Mouse (Mus musculus) midbrain, embryonic 12.5 days (tissue): ENCODE measurements around the gene St5. TPM values are rescaled to one million over a fixed set of nuclear protein-coding genes. Genes with fewer than 3 reads are reported as not detected.
A peak's percentile ranks its signal among the peaks of the same experiment; 100 is the strongest.

Source experiments
- ATAC-seq: fragments of 200-750 bp; cut with Nextera tagmentation; 2 replicates; pipeline ENCODE4 v1.8.0; 2017; ENCODE audit warnings: low read depth, moderate TSS enrichment, moderate library complexity; ENCODE audit not compliant: low FRiP score
- H3K27ac ChIP-seq: fragments of 300-500 bp; sonication (generic); replicated peaks from 2 replicates; pipeline ENCODE4 v1.5.1; 2016; ENCODE audit warnings: mild to moderate bottlenecking
- H3K27me3 ChIP-seq: fragments of 300-500 bp; sonication (generic); 2 replicates; pipeline ENCODE4 v1.6.1; 2016; ENCODE audit warnings: mild to moderate bottlenecking
- H3K36me3 ChIP-seq: fragments of 300-500 bp; sonication (generic); 2 replicates; pipeline ENCODE4 v1.6.1; 2016
- H3K4me1 ChIP-seq: fragments of 300-500 bp; sonication (generic); 2 replicates; pipeline ENCODE4 v1.6.1; 2016
- H3K4me2 ChIP-seq: fragments of 300-500 bp; sonication (generic); replicated peaks from 2 replicates; pipeline ENCODE4 v1.6.1; 2016; ENCODE audit warnings: mild to moderate bottlenecking, moderate library complexity
- H3K4me3 ChIP-seq: fragments of 300-500 bp; sonication (generic); 2 replicates; pipeline ENCODE4 v1.5.1; 2016; ENCODE audit warnings: mild to moderate bottlenecking
- H3K9ac ChIP-seq: fragments of 300-500 bp; sonication (generic); replicated peaks from 2 replicates; pipeline ENCODE4 v1.6.1; 2016; ENCODE audit warnings: mild to moderate bottlenecking, moderate library complexity
- H3K9me3 ChIP-seq: fragments of 300-500 bp; sonication (generic); 2 replicates; pipeline ENCODE4 v1.6.1; 2016; ENCODE audit warnings: mild to moderate bottlenecking
- WGBS: fragments of 180-500 bp; shearing (Covaris S2); methylation state at CpG from one replicate; pipeline ENCODE4 v1.1.7; 2016; 5-methylcytosine and 5-hydroxymethylcytosine counted together
- polyA plus RNA-seq: library from polyadenylated mRNA; unstranded; fragments of >200 nt; fragmentation: Nextera tagmentation; extraction: Ambion mirVana; gene quantifications from 2 replicates; pipeline ENCODE4 v1.2.1, GENCODE M21; 2016

The St5 gene
- polyA plus RNA-seq, 1 experiment from 2014 or later: 38.1 TPM

- peaks cover 29% of the 10 kb centered on the region for H3K36me3 ChIP-seq
- no peak for ATAC-seq
Observed at GRCm38 (mm10) chr7:109544792-109545191, 158.6 kb downstream of the St5 start.

GRCm38 (mm10) chr7:109542364-109542628 is 161.1 kb downstream of the St5 start:
- H3K4me2 ChIP-seq: no peak overlapping the region
- no peak overlapping the region for H3K4me3 ChIP-seq
- peaks cover 35% of the 10 kb centered on the region for H3K36me3 ChIP-seq
- WGBS: 98% methylated on average over 3 of the region's 3 CpGs
- no peaks in the 10 kb centered on the region for H3K27me3 ChIP-seq
- H3K27ac ChIP-seq: no peak overlapping the region
- no peak for ATAC-seq
- 0 out of 2 replicates have a peak, but pooled peaks cover 2% of the 10 kb centered on the region for H3K4me1 ChIP-seq
- H3K9me3 ChIP-seq: no peaks in the 10 kb centered on the region
- no peak overlapping the region for H3K9ac ChIP-seq

More at GRCm38 (mm10) chr7:109544792-109545191, 158.6 kb downstream of the St5 start:
- H3K4me3 ChIP-seq: no peak overlapping the region
- H3K4me2 ChIP-seq: no peak overlapping the region
- 81% methylated on average over 5 of the region's 5 CpGs for WGBS
- no peak overlapping the region for H3K9ac ChIP-seq
- H3K27ac ChIP-seq: no peak overlapping the region
- no peaks in the 10 kb centered on the region for H3K9me3 ChIP-seq
- 0 out of 2 replicates have a peak, but pooled peaks cover 2% of the 10 kb centered on the region for H3K4me1 ChIP-seq
- no peaks in the 10 kb centered on the region for H3K27me3 ChIP-seq

DNA sequence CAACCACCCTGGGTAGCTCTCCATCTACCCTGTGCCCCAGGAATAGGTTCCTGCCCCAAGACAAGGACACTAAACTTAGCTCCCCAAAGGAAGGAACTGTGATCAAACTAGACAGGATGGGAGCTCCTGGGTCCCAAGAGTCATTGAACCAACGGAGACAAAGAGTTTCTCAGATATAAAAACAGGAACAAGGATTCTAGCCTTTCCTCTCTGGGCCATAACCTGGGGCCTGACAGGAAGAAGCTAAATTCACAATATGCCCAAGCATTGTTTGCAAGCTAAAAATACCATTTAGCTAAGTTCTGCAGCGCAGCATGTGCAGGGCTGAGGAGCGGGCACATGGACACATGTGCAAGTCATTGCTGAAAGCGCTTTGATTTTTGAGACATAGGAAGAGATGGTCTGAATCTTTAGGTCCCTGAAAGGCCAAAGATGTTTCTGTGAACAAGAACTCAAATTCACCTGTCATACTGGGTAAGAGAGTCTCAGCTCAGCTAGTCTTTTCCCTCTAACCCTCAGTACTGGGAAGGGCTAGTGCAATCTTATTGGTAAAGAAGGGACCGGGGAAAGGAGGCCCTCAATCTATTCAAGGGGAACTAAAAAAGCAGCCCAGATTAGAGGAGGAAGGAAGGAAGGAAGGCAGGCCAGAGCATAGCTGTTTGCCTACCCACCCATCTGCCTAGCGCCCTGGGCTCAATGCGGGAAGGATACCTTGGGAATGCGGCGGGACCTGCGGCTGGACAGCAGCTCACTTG is 161.6 kb downstream of the St5 start:
- Histone ChIP-seq H3K27ac (no peak overlapping the region), H3K9ac (no peak overlapping the region), H3K4me2 (no peak overlapping the region), H3K4me1 (0 out of 2 replicates have a peak, but pooled peaks cover 2% of the 10 kb centered on the region), H3K36me3 (peaks cover 35% of the 10 kb centered on the region), H3K27me3 (no peaks in the 10 kb centered on the region), H3K4me3 (no peak overlapping the region), H3K9me3 (no peaks in the 10 kb centered on the region)
- WGBS: 89% methylated on average over 10 of the region's 10 CpGs
- ATAC-seq: no peak

DNA sequence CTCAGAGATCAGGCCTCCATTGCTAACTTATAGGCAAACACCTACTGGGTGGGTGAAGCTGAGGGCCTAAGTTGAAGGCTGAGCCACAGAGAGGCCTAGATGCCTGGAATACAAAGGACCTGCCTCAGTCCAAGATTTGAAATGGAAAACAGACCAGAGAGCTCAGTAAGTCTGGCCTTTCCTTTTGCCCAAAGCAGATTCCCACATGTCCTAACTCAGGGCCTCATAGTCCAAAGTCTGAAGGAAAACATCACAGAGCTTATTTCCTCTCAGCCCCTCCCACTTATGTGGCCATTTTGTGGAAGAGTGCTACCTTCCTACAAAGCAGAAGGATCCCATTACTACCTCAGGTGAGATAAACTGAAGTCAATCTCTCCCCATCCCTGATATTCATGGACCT is 162.5 kb downstream of the St5 start:
- Histone ChIP-seq H3K4me2 (no peak overlapping the region), H3K27me3 (no peaks in the 10 kb centered on the region), H3K9me3 (no peaks in the 10 kb centered on the region), H3K36me3 (peaks cover 35% of the 10 kb centered on the region), H3K27ac (no peak overlapping the region), H3K4me3 (no peak overlapping the region), H3K4me1 (0 out of 2 replicates have a peak, but pooled peaks cover 2% of the 10 kb centered on the region), H3K9ac (no peak overlapping the region)
- ATAC-seq: no peak

DNA sequence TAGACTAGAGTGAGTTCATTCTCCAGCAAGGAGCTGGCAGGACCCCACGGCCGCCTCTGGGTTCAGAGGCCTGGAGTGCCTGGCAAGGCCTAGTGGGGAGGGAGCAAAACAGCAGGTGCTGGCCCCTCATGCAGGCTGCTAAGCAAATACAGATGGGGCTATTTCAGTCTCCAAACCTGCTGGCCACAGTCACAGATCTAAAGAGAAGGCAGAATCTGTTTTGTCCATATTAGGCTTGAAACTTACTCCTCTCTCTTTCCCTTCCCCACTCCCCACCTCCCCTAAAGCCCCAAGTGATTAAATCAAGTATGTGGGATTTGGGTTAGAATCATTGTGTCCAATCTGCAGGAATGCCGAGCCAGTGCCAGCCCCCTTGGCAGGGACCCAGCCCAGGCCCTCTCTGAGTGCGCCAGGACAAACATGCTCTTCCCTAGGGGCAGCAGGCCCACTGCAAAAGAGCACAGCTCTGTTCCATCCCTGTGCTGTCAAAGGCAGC is 166.9 kb downstream of the St5 start:
- Histone ChIP-seq H3K27me3 (no peaks in the 10 kb centered on the region), H3K36me3 (peaks cover 26% of the 10 kb centered on the region), H3K27ac (no peak overlapping the region; the same call in 1 of the 2 replicates), H3K9me3 (no peaks in the 10 kb centered on the region), H3K4me1 (no peaks in the 10 kb centered on the region), H3K9ac (no peak overlapping the region), H3K4me2 (no peak overlapping the region), H3K4me3 (no peak overlapping the region)
- ATAC-seq: peak; percentile 56; the same call in 1 of the 2 replicates
- 45% methylated on average over 4 of the region's 4 CpGs for WGBS

DNA sequence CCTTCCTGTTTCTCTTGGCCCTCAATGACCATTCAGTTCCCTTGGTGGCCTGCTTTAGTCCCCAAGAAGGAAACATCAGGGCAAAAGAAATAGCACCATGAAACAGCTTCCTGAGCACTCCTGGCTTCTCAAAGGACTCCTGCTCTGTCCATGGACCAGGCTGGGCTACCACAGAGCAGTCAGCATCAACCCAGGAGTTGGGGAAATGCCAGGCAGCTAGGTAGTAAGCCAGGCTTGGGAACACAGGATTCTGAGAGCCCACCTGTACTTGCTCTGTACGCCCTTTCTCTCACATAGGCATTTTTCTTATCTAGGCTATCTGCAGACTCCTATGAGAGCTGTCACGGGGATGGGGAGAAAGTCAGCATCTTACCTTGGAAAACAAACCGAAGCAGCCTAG is 168.5 kb downstream of the St5 start:
- WGBS: 96% methylated on average over 3 of the region's 3 CpGs
- Histone ChIP-seq H3K9me3 (no peaks in the 10 kb centered on the region), H3K4me1 (no peaks in the 10 kb centered on the region), H3K4me2 (no peak overlapping the region), H3K27me3 (no peaks in the 10 kb centered on the region), H3K4me3 (no peak overlapping the region), H3K9ac (no peak overlapping the region), H3K27ac (no peak overlapping the region), H3K36me3 (peaks cover 27% of the 10 kb centered on the region)
- ATAC-seq: no peak

DNA sequence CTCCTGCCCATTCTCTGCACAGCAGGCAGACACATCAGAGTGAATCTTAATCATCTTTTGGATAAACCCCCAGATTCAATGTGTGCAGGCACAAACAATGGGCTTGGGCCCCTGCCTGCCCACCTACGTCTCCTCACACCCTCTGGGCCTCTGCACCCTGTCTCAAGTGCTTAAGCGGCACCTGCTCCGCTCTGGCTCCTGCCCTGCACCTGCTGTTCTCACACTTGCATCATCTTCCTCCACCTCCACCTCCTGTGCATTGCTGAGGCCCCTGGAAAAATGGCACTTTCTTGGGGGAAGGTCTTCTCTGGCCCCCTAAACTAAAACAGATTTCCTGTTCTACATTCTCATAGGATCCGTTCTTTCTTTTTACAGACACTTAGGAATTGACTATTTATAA is 169.5 kb downstream of the St5 start:
- no peaks in the 10 kb centered on the region for H3K27me3 ChIP-seq
- no peaks in the 10 kb centered on the region for H3K9me3 ChIP-seq
- peaks cover 21% of the 10 kb centered on the region for H3K36me3 ChIP-seq
- 90% methylated on average over 4 of the region's 4 CpGs for WGBS
- H3K27ac ChIP-seq: no peak overlapping the region
- H3K4me2 ChIP-seq: no peak overlapping the region
- ATAC-seq: no peak
- H3K4me3 ChIP-seq: no peak overlapping the region
- H3K9ac ChIP-seq: no peak overlapping the region
- H3K4me1 ChIP-seq: no peaks in the 10 kb centered on the region

- Histone ChIP-seq H3K9ac (no peak overlapping the region), H3K36me3 (peaks cover 21% of the 10 kb centered on the region; the same call in 1 of the 2 replicates), H3K4me3 (no peak overlapping the region), H3K27ac (no peak overlapping the region), H3K4me1 (no peaks in the 10 kb centered on the region), H3K27me3 (no peaks in the 10 kb centered on the region), H3K4me2 (no peak overlapping the region), H3K9me3 (no peaks in the 10 kb centered on the region)
- no peak for ATAC-seq
- WGBS: 82% methylated on average over 4 of the region's 4 CpGs
Observed at GRCm38 (mm10) chr7:109533129-109533528, 170.3 kb downstream of the St5 start.

GRCm38 (mm10) chr7:109532691-109533090 is 170.7 kb downstream of the St5 start:
- Histone ChIP-seq H3K4me2 (no peak overlapping the region), H3K27me3 (no peaks in the 10 kb centered on the region), H3K9ac (no peak overlapping the region), H3K36me3 (peaks cover 21% of the 10 kb centered on the region; the same call in 1 of the 2 replicates), H3K27ac (no peak overlapping the region), H3K4me1 (no peaks in the 10 kb centered on the region), H3K9me3 (no peaks in the 10 kb centered on the region), H3K4me3 (no peak overlapping the region)
- WGBS: 84% methylated on average over 3 of the region's 3 CpGs
- ATAC-seq: no peak

GRCm38 (mm10) chr7:109531501-109531900 is 171.9 kb downstream of the St5 start:
- ATAC-seq: no peak
- no peak overlapping the region for H3K9ac ChIP-seq
- H3K4me3 ChIP-seq: no peak overlapping the region
- WGBS: 85% methylated on average over 5 of the region's 5 CpGs
- H3K4me2 ChIP-seq: no peak overlapping the region
- H3K36me3 ChIP-seq: peaks cover 21% of the 10 kb centered on the region; the same call in 1 of the 2 replicates
- no peaks in the 10 kb centered on the region for H3K4me1 ChIP-seq
- no peaks in the 10 kb centered on the region for H3K9me3 ChIP-seq
- no peaks in the 10 kb centered on the region for H3K27me3 ChIP-seq
- no peak overlapping the region for H3K27ac ChIP-seq

GRCm38 (mm10) chr7:109529741-109530140 is 173.7 kb downstream of the St5 start:
- H3K9ac ChIP-seq: no peak overlapping the region
- H3K4me2 ChIP-seq: no peak overlapping the region
- H3K27me3 ChIP-seq: no peaks in the 10 kb centered on the region
- H3K9me3 ChIP-seq: no peaks in the 10 kb centered on the region
- peaks cover 31% of the 10 kb centered on the region for H3K36me3 ChIP-seq
- H3K27ac ChIP-seq: no peak overlapping the region
- no peak overlapping the region for H3K4me3 ChIP-seq
- H3K4me1 ChIP-seq: no peaks in the 10 kb centered on the region
- 84% methylated on average over 2 of the region's 2 CpGs for WGBS
- ATAC-seq: no peak

- H3K9ac ChIP-seq: no peak overlapping the region
- no peaks in the 10 kb centered on the region for H3K27me3 ChIP-seq
- no peak overlapping the region for H3K4me2 ChIP-seq
- H3K4me1 ChIP-seq: no peaks in the 10 kb centered on the region
- no peaks in the 10 kb centered on the region for H3K9me3 ChIP-seq
- peaks cover 37% of the 10 kb centered on the region for H3K36me3 ChIP-seq
- no peak overlapping the region for H3K4me3 ChIP-seq
- H3K27ac ChIP-seq: no peak overlapping the region
- peak; percentile 73 for ATAC-seq
- 21% methylated on average over 3 of the region's 3 CpGs for WGBS
Observed at GRCm38 (mm10) chr7:109528356-109528755, 175.0 kb downstream of the St5 start.

DNA sequence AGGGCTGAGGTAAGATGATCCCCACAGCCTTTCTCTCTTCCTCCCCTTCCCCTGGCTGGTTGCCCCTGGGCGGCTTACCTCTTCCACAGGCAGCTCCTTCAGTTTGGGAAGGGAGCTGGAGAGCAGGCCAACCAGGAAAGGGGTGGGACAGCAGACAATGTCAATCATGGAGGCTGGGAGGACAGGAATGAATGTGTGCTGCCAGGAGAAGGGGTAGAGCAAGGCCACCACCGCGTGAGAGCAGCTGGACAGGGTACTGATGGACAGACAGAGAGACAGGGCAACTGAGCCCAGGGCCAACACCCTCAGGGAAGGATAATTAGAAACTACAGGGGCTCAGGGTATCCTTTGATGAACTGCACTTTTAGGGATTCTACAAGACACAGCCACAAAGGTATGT is 175.9 kb downstream of the St5 start:
- no peaks in the 10 kb centered on the region for H3K27me3 ChIP-seq
- H3K4me2 ChIP-seq: no peak overlapping the region
- no peaks in the 10 kb centered on the region for H3K9me3 ChIP-seq
- no peak for ATAC-seq
- no peak overlapping the region for H3K27ac ChIP-seq
- no peak overlapping the region for H3K9ac ChIP-seq
- 84% methylated on average over 3 of the region's 3 CpGs for WGBS
- peaks cover 45% of the 10 kb centered on the region for H3K36me3 ChIP-seq
- H3K4me1 ChIP-seq: no peaks in the 10 kb centered on the region
- H3K4me3 ChIP-seq: no peak overlapping the region
